Mouse (Mus musculus): Measurements from ENCODE around the gene Daam1. TPM values are rescaled to one million over a fixed set of nuclear protein-coding genes. Genes with fewer than 3 reads are reported as not detected.
A peak's percentile ranks its signal among the peaks of the same experiment; 100 is the strongest.

Daam1 gene
- polyA plus RNA-seq, 1 experiment from 2014 or later = 9.6 TPM

DNA sequence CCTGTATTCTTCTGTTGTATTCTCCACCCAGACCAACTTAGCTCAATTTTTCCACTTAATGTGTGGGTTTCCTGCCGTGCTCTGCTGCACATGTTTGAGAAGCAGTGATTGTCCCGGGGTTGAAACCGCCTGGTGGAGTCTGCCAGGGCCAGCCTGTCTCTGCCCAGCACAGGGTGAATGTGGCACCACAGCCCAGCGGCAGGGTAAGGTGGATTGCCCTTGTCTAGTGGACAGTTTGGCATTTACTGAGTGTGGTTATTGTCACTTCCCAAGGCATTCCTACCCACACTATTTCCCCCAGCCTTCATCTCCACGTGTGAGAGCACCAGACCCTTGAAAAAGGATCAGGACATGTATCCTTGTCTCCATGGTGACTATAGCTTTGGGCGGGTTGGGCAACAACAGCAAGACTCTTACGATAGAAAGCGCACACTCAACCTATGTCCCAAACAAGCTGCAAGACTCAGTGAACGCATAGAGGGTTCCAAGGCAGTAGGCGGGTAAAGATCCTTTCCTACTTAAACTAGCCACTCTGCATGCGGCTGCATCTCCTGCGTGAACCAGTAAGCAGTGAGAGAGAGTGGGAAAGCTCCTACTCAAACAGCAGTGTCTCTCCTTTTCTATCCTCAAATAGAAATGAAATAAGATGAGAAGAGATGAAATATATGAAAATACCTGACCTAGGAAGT is 139.2 kb downstream of the Daam1 start:
- no peak for ATAC-seq (ENCODE audit: low read depth)
- no peak overlapping the region for H3K4me2 ChIP-seq (ENCODE audit: low read depth, low read length)
- no peaks in the 10 kb centered on the region for H3K27me3 ChIP-seq (ENCODE audit: control insufficient read depth, insufficient read depth, low read depth, low read length)
- 76% methylated on average over 12 of the region's 12 CpGs for WGBS (ENCODE audit: insufficient replicate concordance)
- H3K9me3 ChIP-seq (replicated peaks; ENCODE audit: control insufficient read depth, low read length) = no peaks in the 10 kb centered on the region
- peaks cover 19% of the 10 kb centered on the region for H3K36me3 ChIP-seq (ENCODE audit: control insufficient read depth, insufficient read depth)
- H3K9ac ChIP-seq (ENCODE audit: low read depth, low read length) = no peak overlapping the region
- H3K27ac ChIP-seq (ENCODE audit: low read length) = no peak overlapping the region
- H3K4me3 ChIP-seq (ENCODE audit: low read depth, low read length) = no peak overlapping the region
- H3K4me1 ChIP-seq (ENCODE audit: control insufficient read depth, low read depth, low read length) = peaks cover 3% of the 10 kb centered on the region

DNA sequence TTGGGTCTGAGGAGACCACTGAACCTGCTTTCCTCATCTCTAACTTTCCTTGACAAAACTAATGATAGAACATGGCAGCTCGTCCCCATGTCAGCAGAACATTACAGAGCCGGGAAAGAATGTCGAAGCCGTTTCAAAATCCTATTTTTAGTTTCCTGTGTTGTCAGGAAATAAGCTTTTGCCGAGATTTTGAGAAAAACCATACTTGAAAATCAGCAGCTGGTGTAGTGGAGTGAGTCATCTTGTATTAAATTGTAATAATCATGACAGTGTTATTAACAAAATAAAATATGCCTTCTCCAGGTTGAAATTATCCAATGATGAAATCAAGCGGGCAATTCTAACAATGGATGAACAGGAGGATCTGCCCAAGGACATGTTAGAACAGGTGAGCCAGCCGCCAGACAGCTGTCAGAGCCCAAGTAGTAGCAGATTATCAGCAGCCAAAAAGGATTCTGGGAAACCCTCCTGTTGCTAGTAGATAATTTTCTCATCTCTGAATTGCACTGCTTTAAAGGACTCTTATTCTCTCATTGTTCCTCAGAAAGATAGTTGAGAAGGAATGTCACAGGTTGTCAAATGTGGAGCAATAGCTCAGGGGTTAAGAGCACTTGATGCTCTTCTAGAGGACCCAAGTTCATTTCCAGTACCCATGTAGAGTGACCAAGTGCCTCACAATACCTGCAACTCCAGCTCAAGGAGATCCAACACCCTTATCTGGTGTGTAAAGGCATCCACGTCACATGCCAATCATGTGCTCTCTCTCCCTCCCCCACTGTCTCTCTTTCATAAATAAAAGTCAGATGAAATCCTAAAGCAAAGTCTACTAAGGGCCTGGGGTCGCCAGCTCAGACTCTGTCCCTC is 140.1 kb downstream of the Daam1 start:
- Histone ChIP-seq H3K27ac (ENCODE audit: low read length) (no peak overlapping the region), H3K4me3 (ENCODE audit: low read depth, low read length) (no peak overlapping the region), H3K27me3 (ENCODE audit: control insufficient read depth, insufficient read depth, low read depth, low read length) (no peaks in the 10 kb centered on the region), H3K36me3 (ENCODE audit: control insufficient read depth, insufficient read depth) (peaks cover 26% of the 10 kb centered on the region), H3K4me2 (ENCODE audit: low read depth, low read length) (no peak overlapping the region), H3K4me1 (ENCODE audit: control insufficient read depth, low read depth, low read length) (peaks cover 3% of the 10 kb centered on the region), H3K9me3 (replicated peaks; ENCODE audit: control insufficient read depth, low read length) (no peaks in the 10 kb centered on the region), H3K9ac (ENCODE audit: low read depth, low read length) (no peak overlapping the region)
- ATAC-seq (ENCODE audit: low read depth) = peak; percentile 35
- WGBS (ENCODE audit: insufficient replicate concordance) = 55% methylated on average over 9 of the region's 9 CpGs

DNA sequence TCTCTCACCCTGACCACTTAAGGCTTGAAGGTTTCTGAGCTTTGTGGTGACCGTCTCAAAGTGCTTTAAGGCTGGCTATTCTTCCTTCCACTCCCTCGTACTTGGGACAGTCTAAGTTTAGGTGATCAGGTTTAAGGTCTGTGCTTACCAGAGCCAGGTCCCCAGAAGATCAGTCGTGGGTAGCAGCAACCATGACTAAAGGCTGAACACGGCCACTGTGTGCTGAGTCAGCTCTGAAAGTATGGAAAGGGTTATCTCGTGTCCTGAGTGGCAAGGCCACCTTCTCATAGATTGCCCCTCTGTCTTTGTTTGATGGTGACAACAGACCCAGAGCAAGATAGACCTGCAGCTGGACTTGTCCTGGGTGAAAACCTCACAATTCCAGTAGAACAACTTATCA is 141.2 kb downstream of the Daam1 start:
- Histone ChIP-seq H3K27me3 (ENCODE audit: control insufficient read depth, insufficient read depth, low read depth, low read length) (no peaks in the 10 kb centered on the region), H3K36me3 (ENCODE audit: control insufficient read depth, insufficient read depth) (peaks cover 36% of the 10 kb centered on the region), H3K27ac (ENCODE audit: low read length) (no peak overlapping the region), H3K4me2 (ENCODE audit: low read depth, low read length) (no peak overlapping the region), H3K9ac (ENCODE audit: low read depth, low read length) (no peak overlapping the region), H3K4me3 (ENCODE audit: low read depth, low read length) (no peak overlapping the region), H3K9me3 (replicated peaks; ENCODE audit: control insufficient read depth, low read length) (no peaks in the 10 kb centered on the region), H3K4me1 (ENCODE audit: control insufficient read depth, low read depth, low read length) (peaks cover 5% of the 10 kb centered on the region)
- ATAC-seq (ENCODE audit: low read depth) = no peak
- WGBS (ENCODE audit: insufficient replicate concordance) = 54% methylated on average over 5 of the region's 5 CpGs

DNA sequence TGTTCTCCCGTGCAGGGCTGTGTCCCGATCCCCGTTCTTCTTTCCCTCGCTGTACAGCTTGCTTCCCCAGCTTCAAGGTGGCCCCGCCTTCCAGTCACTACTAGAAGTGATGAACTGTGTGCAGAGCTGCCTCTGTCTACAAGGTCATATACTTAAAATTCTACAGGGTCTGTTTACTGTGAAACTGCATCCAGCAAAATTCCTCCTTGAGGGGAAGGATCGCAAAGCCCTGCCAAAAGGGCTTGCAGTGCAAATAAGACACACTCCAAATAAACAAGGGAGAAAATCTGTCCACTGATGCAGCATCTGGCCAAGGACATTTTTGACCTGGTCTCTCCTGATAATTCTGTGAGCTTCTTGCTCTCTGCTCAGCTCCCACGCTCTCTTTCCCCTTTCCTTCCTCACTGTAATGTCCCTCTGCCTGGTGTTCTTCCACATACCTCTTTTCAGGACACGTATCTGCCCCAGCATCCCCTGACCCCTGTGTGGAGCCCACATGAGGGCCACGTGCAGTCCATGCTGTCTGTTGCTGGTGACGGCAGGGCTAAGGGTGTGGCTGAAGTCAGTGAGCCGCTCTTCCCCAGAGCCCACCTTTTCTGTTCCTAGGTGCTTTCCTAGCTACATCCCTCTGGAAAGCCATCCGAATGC is 141.9 kb downstream of the Daam1 start:
- Histone ChIP-seq H3K27me3 (ENCODE audit: control insufficient read depth, insufficient read depth, low read depth, low read length) (no peaks in the 10 kb centered on the region), H3K4me3 (ENCODE audit: low read depth, low read length) (no peak overlapping the region), H3K9me3 (replicated peaks; ENCODE audit: control insufficient read depth, low read length) (no peaks in the 10 kb centered on the region), H3K4me2 (ENCODE audit: low read depth, low read length) (no peak overlapping the region), H3K27ac (ENCODE audit: low read length) (no peak overlapping the region), H3K4me1 (ENCODE audit: control insufficient read depth, low read depth, low read length) (peaks cover 5% of the 10 kb centered on the region), H3K9ac (ENCODE audit: low read depth, low read length) (no peak overlapping the region), H3K36me3 (ENCODE audit: control insufficient read depth, insufficient read depth) (peaks cover 42% of the 10 kb centered on the region)
- ATAC-seq (ENCODE audit: low read depth) = peak; percentile 35; the same call in 1 of the 2 replicates
- 82% methylated on average over 12 of the region's 12 CpGs for WGBS (ENCODE audit: insufficient replicate concordance)

DNA sequence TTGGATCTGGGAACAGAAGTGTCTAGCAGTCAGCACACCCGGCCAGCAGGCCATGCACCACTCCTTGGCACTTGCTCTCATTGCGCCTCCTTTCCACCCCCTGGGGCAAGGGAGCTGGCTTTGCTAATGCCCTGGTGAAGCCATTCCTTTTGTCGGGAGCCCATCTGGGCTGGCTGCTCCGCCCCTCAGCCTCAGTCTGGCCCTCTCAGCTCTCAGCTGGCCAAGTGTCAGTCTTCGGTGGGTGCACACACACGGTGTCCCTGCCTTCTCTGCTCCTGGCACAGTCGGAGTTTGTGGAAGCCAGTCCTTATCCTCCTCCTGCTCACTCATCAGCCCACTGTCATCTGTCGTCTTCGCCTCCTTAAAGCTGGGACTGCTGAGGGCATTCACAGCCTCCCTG is 142.7 kb downstream of the Daam1 start:
- no peaks in the 10 kb centered on the region for H3K27me3 ChIP-seq (ENCODE audit: control insufficient read depth, insufficient read depth, low read depth, low read length)
- H3K27ac ChIP-seq (ENCODE audit: low read length) = no peak overlapping the region
- H3K36me3 ChIP-seq (ENCODE audit: control insufficient read depth, insufficient read depth) = peaks cover 42% of the 10 kb centered on the region
- H3K4me3 ChIP-seq (ENCODE audit: low read depth, low read length) = no peak overlapping the region
- no peaks in the 10 kb centered on the region for H3K9me3 ChIP-seq (replicated peaks; ENCODE audit: control insufficient read depth, low read length)
- peaks cover 9% of the 10 kb centered on the region for H3K4me1 ChIP-seq (ENCODE audit: control insufficient read depth, low read depth, low read length)
- H3K9ac ChIP-seq (ENCODE audit: low read depth, low read length) = no peak overlapping the region
- no peak overlapping the region for H3K4me2 ChIP-seq (ENCODE audit: low read depth, low read length)
- WGBS (ENCODE audit: insufficient replicate concordance) = 78% methylated on average over 9 of the region's 9 CpGs
- ATAC-seq (ENCODE audit: low read depth) = no peak

DNA sequence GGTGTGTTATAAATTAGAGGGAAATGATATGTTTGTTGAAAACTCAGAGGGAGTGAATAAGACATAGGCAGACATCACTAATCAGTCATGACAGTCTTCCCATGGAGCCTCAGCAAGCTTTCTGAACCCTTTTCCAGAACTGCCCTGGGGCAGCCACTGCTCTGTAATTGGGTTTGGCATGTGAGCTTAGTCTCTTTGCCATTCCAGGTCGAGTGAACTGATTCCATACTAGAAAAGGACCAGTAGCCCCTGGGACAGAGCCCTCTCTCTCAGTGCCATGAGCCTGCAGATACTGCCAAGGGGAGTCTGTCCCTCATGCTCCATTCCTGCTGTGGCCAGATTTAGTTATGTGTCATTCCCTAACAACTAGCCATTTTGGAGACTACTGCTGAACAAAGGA is 144.7 kb downstream of the Daam1 start:
- WGBS (ENCODE audit: insufficient replicate concordance) = 43% methylated on average over 1 of the region's 1 CpGs
- Histone ChIP-seq H3K9me3 (replicated peaks; ENCODE audit: control insufficient read depth, low read length) (no peaks in the 10 kb centered on the region), H3K4me3 (ENCODE audit: low read depth, low read length) (no peak overlapping the region), H3K4me1 (ENCODE audit: control insufficient read depth, low read depth, low read length) (peaks cover 14% of the 10 kb centered on the region), H3K9ac (ENCODE audit: low read depth, low read length) (no peak overlapping the region), H3K4me2 (ENCODE audit: low read depth, low read length) (no peak overlapping the region), H3K36me3 (ENCODE audit: control insufficient read depth, insufficient read depth) (peaks cover 45% of the 10 kb centered on the region), H3K27ac (ENCODE audit: low read length) (no peak overlapping the region), H3K27me3 (ENCODE audit: control insufficient read depth, insufficient read depth, low read depth, low read length) (no peaks in the 10 kb centered on the region)
- no peak for ATAC-seq (ENCODE audit: low read depth)

DNA sequence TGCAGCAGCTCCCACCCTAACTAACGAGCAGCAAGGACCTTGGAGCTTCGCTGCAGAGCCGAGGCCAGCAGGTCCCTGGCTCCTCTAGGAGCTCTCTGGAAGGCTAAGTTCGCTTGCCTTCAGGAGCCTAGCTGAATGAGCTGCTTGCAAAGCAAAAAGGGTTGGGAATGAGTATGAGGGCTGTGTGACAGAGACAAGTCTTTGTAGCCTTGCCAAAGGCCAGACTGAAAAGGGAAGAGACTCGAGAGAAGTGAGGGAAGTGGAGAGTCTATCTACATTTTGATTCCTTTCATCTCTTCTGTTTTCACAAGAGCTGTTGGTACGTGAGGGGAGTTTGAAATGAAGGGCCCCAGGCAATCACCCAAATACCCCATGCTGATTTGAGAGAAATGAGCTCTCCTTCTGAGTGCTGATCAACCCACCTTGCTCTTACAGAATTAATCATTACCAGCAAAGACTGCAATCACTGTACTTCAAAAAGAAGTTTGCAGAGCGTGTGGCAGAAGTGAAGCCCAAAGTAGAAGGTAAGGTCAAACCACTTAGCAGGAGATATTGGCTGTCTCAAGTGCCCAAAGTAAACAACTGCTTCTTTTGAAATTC is 145.6 kb downstream of the Daam1 start:
- Histone ChIP-seq H3K27ac (ENCODE audit: low read length) (no peak overlapping the region), H3K4me1 (ENCODE audit: control insufficient read depth, low read depth, low read length) (peaks cover 13% of the 10 kb centered on the region), H3K9ac (ENCODE audit: low read depth, low read length) (no peak overlapping the region), H3K4me2 (ENCODE audit: low read depth, low read length) (no peak overlapping the region), H3K9me3 (replicated peaks; ENCODE audit: control insufficient read depth, low read length) (no peaks in the 10 kb centered on the region), H3K36me3 (ENCODE audit: control insufficient read depth, insufficient read depth) (peaks cover 52% of the 10 kb centered on the region), H3K4me3 (ENCODE audit: low read depth, low read length) (no peak overlapping the region), H3K27me3 (ENCODE audit: control insufficient read depth, insufficient read depth, low read depth, low read length) (no peaks in the 10 kb centered on the region)
- WGBS (ENCODE audit: insufficient replicate concordance) = 64% methylated on average over 7 of the region's 7 CpGs
- ATAC-seq (ENCODE audit: low read depth) = no peak

DNA sequence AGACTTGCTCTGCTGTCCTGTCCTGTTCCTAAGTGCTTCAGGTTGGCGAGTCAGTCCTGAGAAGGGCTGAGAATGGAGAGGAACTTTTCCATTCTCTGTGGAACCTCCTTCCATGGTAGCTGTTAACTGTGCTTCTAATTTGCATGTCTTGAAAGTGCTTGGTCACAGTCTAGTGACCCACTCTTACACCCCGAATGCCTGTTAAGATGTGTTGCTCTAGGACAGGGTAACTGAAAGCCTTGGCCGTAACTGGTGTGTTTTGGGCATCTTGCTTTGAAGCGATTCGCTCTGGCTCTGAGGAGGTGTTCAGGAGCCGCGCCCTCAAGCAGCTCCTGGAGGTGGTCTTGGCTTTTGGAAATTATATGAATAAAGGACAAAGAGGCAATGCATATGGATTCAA is 146.5 kb downstream of the Daam1 start:
- Histone ChIP-seq H3K9ac (ENCODE audit: low read depth, low read length) (no peak overlapping the region), H3K9me3 (replicated peaks; ENCODE audit: control insufficient read depth, low read length) (no peaks in the 10 kb centered on the region), H3K36me3 (ENCODE audit: control insufficient read depth, insufficient read depth) (peaks cover 47% of the 10 kb centered on the region), H3K4me3 (ENCODE audit: low read depth, low read length) (no peak overlapping the region), H3K27me3 (ENCODE audit: control insufficient read depth, insufficient read depth, low read depth, low read length) (no peaks in the 10 kb centered on the region), H3K4me1 (ENCODE audit: control insufficient read depth, low read depth, low read length) (peaks cover 13% of the 10 kb centered on the region), H3K4me2 (ENCODE audit: low read depth, low read length) (no peak overlapping the region), H3K27ac (ENCODE audit: low read length) (no peak overlapping the region)
- WGBS (ENCODE audit: insufficient replicate concordance) = 89% methylated on average over 7 of the region's 7 CpGs
- no peak for ATAC-seq (ENCODE audit: low read depth)
